Mouse (Mus musculus): Measurements from ENCODE around the gene Nps. TPM values are rescaled to one million over a fixed set of nuclear protein-coding genes. Genes with fewer than 3 reads are reported as not detected.

Nps gene
- polyA plus RNA-seq, 1 experiment, result not detected

- Histone ChIP-seq H3K79me3 (ENCODE audit: low read depth) (no peaks in the 10 kb centered on the region), H3ac (ENCODE audit: control insufficient read depth, insufficient read length, low read depth) (no peak overlapping the region), H3K79me2 (ENCODE audit: control insufficient read depth, insufficient read depth) (no peaks in the 10 kb centered on the region), H3K4me3 (ENCODE audit: insufficient read depth, poor library complexity, severe bottlenecking) (no peak overlapping the region), H3K27me3 (ENCODE audit: control insufficient read depth, insufficient read depth, insufficient read length) (no peaks in the 10 kb centered on the region), H3K36me3 (ENCODE audit: control insufficient read depth, insufficient read depth) (no peaks in the 10 kb centered on the region)
- no peak for TF ChIP-seq MYOG (IDR thresholded peaks at IDR 0.05; ENCODE audit: control insufficient read depth, extremely low read depth, insufficient read length)
- TF ChIP-seq CTCF (IDR thresholded peaks at IDR 0.05; ENCODE audit: control insufficient read depth, insufficient read depth, insufficient read length), result no peak
- TF ChIP-seq USF1 (IDR thresholded peaks at IDR 0.05; ENCODE audit: low read depth), result no peak
- no peak for TF ChIP-seq CEBPB (IDR thresholded peaks at IDR 0.05; ENCODE audit: low read depth)
- TF ChIP-seq MAX (IDR thresholded peaks at IDR 0.05), result no peak
- TF ChIP-seq MYOD1 (IDR thresholded peaks at IDR 0.05; ENCODE audit: control insufficient read depth, insufficient read length, low read depth), result no peak
- no peak for TF ChIP-seq FOSL1 (IDR thresholded peaks at IDR 0.05; ENCODE audit: insufficient read depth, low read length, poor library complexity, severe bottlenecking)
These were observed 32.5 kb upstream of the Nps start for GRCm38 (mm10) chr7:135226021-135226420.

- no peak overlapping the region for H3ac ChIP-seq (ENCODE audit: control insufficient read depth, insufficient read length, low read depth)
- TF ChIP-seq CTCF (IDR thresholded peaks at IDR 0.05; ENCODE audit: control insufficient read depth, insufficient read depth, insufficient read length) (no peak), USF1 (IDR thresholded peaks at IDR 0.05; ENCODE audit: low read depth) (no peak), MYOD1 (IDR thresholded peaks at IDR 0.05; ENCODE audit: control insufficient read depth, insufficient read length, low read depth) (no peak), MAX (IDR thresholded peaks at IDR 0.05) (no peak), CEBPB (IDR thresholded peaks at IDR 0.05; ENCODE audit: low read depth) (no peak), MYOG (IDR thresholded peaks at IDR 0.05; ENCODE audit: control insufficient read depth, extremely low read depth, insufficient read length) (no peak), FOSL1 (IDR thresholded peaks at IDR 0.05; ENCODE audit: insufficient read depth, low read length, poor library complexity, severe bottlenecking) (no peak)
- no peaks in the 10 kb centered on the region for H3K36me3 ChIP-seq (ENCODE audit: control insufficient read depth, insufficient read depth)
- H3K27me3 ChIP-seq (ENCODE audit: control insufficient read depth, insufficient read depth, insufficient read length), result no peaks in the 10 kb centered on the region
- no peaks in the 10 kb centered on the region for H3K79me2 ChIP-seq (ENCODE audit: control insufficient read depth, insufficient read depth)
- H3K4me3 ChIP-seq (ENCODE audit: insufficient read depth, poor library complexity, severe bottlenecking), result no peak overlapping the region
- no peaks in the 10 kb centered on the region for H3K79me3 ChIP-seq (ENCODE audit: low read depth)
These were observed 21.4 kb upstream of the Nps start for GRCm38 (mm10) chr7:135237152-135237551.

GRCm38 (mm10) chr7:135239441-135239840 is 19.1 kb upstream of the Nps start:
- Histone ChIP-seq H3K79me3 (ENCODE audit: low read depth) (no peaks in the 10 kb centered on the region), H3ac (ENCODE audit: control insufficient read depth, insufficient read length, low read depth) (no peak overlapping the region), H3K36me3 (ENCODE audit: control insufficient read depth, insufficient read depth) (no peaks in the 10 kb centered on the region), H3K27me3 (ENCODE audit: control insufficient read depth, insufficient read depth, insufficient read length) (no peaks in the 10 kb centered on the region), H3K4me3 (ENCODE audit: insufficient read depth, poor library complexity, severe bottlenecking) (no peak overlapping the region), H3K79me2 (ENCODE audit: control insufficient read depth, insufficient read depth) (no peaks in the 10 kb centered on the region)
- TF ChIP-seq CEBPB (IDR thresholded peaks at IDR 0.05; ENCODE audit: low read depth), result no peak
- TF ChIP-seq FOSL1 (IDR thresholded peaks at IDR 0.05; ENCODE audit: insufficient read depth, low read length, poor library complexity, severe bottlenecking), result no peak
- TF ChIP-seq MAX (IDR thresholded peaks at IDR 0.05), result no peak
- TF ChIP-seq USF1 (IDR thresholded peaks at IDR 0.05; ENCODE audit: low read depth), result no peak
- no peak for TF ChIP-seq MYOD1 (IDR thresholded peaks at IDR 0.05; ENCODE audit: control insufficient read depth, insufficient read length, low read depth)
- TF ChIP-seq CTCF (IDR thresholded peaks at IDR 0.05; ENCODE audit: control insufficient read depth, insufficient read depth, insufficient read length), result no peak
- no peak for TF ChIP-seq MYOG (IDR thresholded peaks at IDR 0.05; ENCODE audit: control insufficient read depth, extremely low read depth, insufficient read length)

GRCm38 (mm10) chr7:135240006-135240405 is 18.5 kb upstream of the Nps start:
- Histone ChIP-seq H3K27me3 (ENCODE audit: control insufficient read depth, insufficient read depth, insufficient read length) (no peaks in the 10 kb centered on the region), H3K79me2 (ENCODE audit: control insufficient read depth, insufficient read depth) (no peaks in the 10 kb centered on the region), H3ac (ENCODE audit: control insufficient read depth, insufficient read length, low read depth) (no peak overlapping the region), H3K4me3 (ENCODE audit: insufficient read depth, poor library complexity, severe bottlenecking) (no peak overlapping the region), H3K36me3 (ENCODE audit: control insufficient read depth, insufficient read depth) (no peaks in the 10 kb centered on the region), H3K79me3 (ENCODE audit: low read depth) (no peaks in the 10 kb centered on the region)
- no peak for TF ChIP-seq MYOD1 (IDR thresholded peaks at IDR 0.05; ENCODE audit: control insufficient read depth, insufficient read length, low read depth)
- no peak for TF ChIP-seq USF1 (IDR thresholded peaks at IDR 0.05; ENCODE audit: low read depth)
- TF ChIP-seq MAX (IDR thresholded peaks at IDR 0.05), result no peak
- no peak for TF ChIP-seq MYOG (IDR thresholded peaks at IDR 0.05; ENCODE audit: control insufficient read depth, extremely low read depth, insufficient read length)
- TF ChIP-seq FOSL1 (IDR thresholded peaks at IDR 0.05; ENCODE audit: insufficient read depth, low read length, poor library complexity, severe bottlenecking), result no peak
- no peak for TF ChIP-seq CEBPB (IDR thresholded peaks at IDR 0.05; ENCODE audit: low read depth)
- no peak for TF ChIP-seq CTCF (IDR thresholded peaks at IDR 0.05; ENCODE audit: control insufficient read depth, insufficient read depth, insufficient read length)

- Histone ChIP-seq H3K79me2 (ENCODE audit: control insufficient read depth, insufficient read depth) (no peaks in the 10 kb centered on the region), H3K79me3 (ENCODE audit: low read depth) (no peaks in the 10 kb centered on the region), H3K4me3 (ENCODE audit: insufficient read depth, poor library complexity, severe bottlenecking) (no peak overlapping the region), H3K27me3 (ENCODE audit: control insufficient read depth, insufficient read depth, insufficient read length) (no peaks in the 10 kb centered on the region), H3K36me3 (ENCODE audit: control insufficient read depth, insufficient read depth) (no peaks in the 10 kb centered on the region), H3ac (ENCODE audit: control insufficient read depth, insufficient read length, low read depth) (no peak overlapping the region)
- TF ChIP-seq CTCF (IDR thresholded peaks at IDR 0.05; ENCODE audit: control insufficient read depth, insufficient read depth, insufficient read length), result no peak
- no peak for TF ChIP-seq USF1 (IDR thresholded peaks at IDR 0.05; ENCODE audit: low read depth)
- no peak for TF ChIP-seq MYOD1 (IDR thresholded peaks at IDR 0.05; ENCODE audit: control insufficient read depth, insufficient read length, low read depth)
- no peak for TF ChIP-seq MYOG (IDR thresholded peaks at IDR 0.05; ENCODE audit: control insufficient read depth, extremely low read depth, insufficient read length)
- TF ChIP-seq FOSL1 (IDR thresholded peaks at IDR 0.05; ENCODE audit: insufficient read depth, low read length, poor library complexity, severe bottlenecking), result no peak
- no peak for TF ChIP-seq CEBPB (IDR thresholded peaks at IDR 0.05; ENCODE audit: low read depth)
- TF ChIP-seq MAX (IDR thresholded peaks at IDR 0.05), result no peak
These were observed 17.9 kb upstream of the Nps start for GRCm38 (mm10) chr7:135240636-135241035.
